Mouse (Mus musculus) cerebellum, adult (tissue): ENCODE results near the gene Ugt8a.

Experiments
- ATAC-seq: cut with Nextera tagmentation; 2 replicates; pipeline ENCODE4 v1.9.2; 2017; ENCODE audit warnings: mild to moderate bottlenecking, moderate library complexity, mixed read lengths; ENCODE audit not compliant: insufficient number of reproducible peaks, low FRiP score, low TSS enrichment

The Ugt8a gene

GRCm38 (mm10) chr3:125874371-125874770 lies 64.0 kb downstream of the Ugt8a start:
- ATAC-seq, result no peak

GRCm38 (mm10) chr3:125869873-125870272 lies 68.5 kb downstream of the Ugt8a start:
- ATAC-seq, result no peak

GRCm38 (mm10) chr3:125861601-125862000 lies 76.8 kb downstream of the Ugt8a start:
- no peak for ATAC-seq

- ATAC-seq, result no peak
Measured at GRCm38 (mm10) chr3:125849163-125849872, 89.1 kb downstream of the Ugt8a start.

- no peak for ATAC-seq
Measured at GRCm38 (mm10) chr3:125828051-125828450, 110.4 kb downstream of the Ugt8a start.

GRCm38 (mm10) chr3:125827256-125827655 lies 111.2 kb downstream of the Ugt8a start:
- no peak for ATAC-seq

- ATAC-seq, result no peak
Measured at GRCm38 (mm10) chr3:125819741-125820140, 118.7 kb downstream of the Ugt8a start.
